Mouse (Mus musculus) liver, adult 2 months (tissue): ENCODE measurements around the gene Dffa.

Experiments
- CTCF ChIP-seq: fragments of 200-500 bp; IDR thresholded peaks from 2 replicates; pipeline ENCODE4 v1.5.1; 2011; ENCODE audit warnings: low read depth, low read length, control low read depth
- POLR2A ChIP-seq: fragments of 200-500 bp; IDR thresholded peaks from 2 replicates; pipeline ENCODE4 v1.6.1; 2011; ENCODE audit warnings: low read length, control low read depth; ENCODE audit not compliant: insufficient read depth; ENCODE audit errors: extremely low read depth

DNA sequence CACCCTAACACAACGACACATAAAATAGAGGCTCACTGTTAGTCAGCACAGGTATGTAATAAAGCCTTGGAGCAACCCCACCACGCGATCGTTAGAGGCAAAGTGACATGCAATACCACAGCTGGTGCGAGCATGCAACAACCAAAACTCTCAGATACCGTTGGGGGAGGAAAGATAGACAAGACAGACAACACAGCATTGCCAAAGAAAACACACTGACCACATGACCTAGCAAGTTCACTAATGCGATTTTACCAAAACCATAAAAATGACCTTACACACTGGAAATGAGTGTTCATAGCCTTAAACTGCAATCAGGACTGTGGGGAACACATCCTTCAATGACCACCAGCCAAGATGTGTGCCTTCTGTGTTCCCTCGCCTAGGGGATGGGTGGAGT, 12.6 kb upstream of the Dffa start:
- no peak for TF ChIP-seq CTCF
- TF ChIP-seq POLR2A, result no peak
